Mouse (Mus musculus) gastrocnemius, postnatal 10 days (tissue): ENCODE measurements around the gene Cxcl10. TPM values are rescaled to one million over a fixed set of nuclear protein-coding genes. Genes with fewer than 3 reads are reported as not detected.
A peak's percentile ranks its signal among the peaks of the same experiment; 100 is the strongest.
"Not testable (repeated sequence)": the region's sequence is repeated elsewhere in the genome, so short reads cannot be mapped to it uniquely, and the experiment has no call there.

Experiments used
- DNase-seq: peaks from one replicate; pipeline ENCODE4 v3.0.0; 2021; ENCODE audit warnings: mixed read lengths
- total RNA-seq, 2 experiments: library from RNA; stranded (reverse); gene quantifications; 2 replicates each; pipeline ENCODE4 v1.2.3; 2021

Gene Cxcl10
- total RNA-seq, 2 experiments from 2014 or later, result 0.43 TPM; not detected in 1

DNA sequence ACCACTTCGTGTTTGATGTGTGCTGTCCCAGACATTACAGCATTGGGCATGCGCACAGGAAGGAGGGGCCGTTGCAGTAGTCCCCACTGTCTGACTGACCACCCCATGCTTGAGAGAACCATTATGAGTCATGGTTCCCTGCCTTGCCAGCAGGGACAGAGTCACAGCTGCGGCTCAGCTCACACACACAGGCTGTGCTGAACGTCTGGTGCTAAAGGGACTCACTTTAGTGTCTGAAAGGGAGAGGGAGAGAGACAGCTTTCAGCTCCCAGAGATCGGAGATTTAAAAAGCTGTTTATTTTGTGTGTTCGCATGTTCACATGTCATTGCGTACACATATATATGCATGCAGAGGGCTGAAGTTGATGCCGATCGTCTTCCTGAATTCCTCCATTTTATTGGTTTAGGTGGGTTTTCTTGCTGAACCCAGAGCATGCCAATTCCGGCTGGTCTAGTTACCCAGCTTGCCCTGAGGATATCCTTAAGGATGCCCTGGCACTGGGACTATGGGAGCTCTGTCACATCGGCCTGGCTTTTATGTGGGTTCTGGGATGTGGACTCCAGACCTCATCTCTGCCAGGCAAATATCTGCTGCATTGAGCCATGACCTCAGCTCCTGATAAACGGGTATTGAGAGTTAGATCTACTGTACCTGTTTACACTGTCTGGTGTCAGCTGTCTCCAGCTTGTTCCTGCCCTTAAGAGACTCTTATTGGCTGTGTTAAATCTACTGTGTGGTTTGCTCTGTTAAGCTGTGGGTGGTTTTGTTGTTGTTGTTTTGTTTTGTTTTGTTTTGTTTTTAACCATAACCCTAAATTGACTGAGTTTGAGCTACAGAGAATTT is 20.7 kb upstream of the Cxcl10 start:
- DNase-seq, result peak; percentile 67

DNA sequence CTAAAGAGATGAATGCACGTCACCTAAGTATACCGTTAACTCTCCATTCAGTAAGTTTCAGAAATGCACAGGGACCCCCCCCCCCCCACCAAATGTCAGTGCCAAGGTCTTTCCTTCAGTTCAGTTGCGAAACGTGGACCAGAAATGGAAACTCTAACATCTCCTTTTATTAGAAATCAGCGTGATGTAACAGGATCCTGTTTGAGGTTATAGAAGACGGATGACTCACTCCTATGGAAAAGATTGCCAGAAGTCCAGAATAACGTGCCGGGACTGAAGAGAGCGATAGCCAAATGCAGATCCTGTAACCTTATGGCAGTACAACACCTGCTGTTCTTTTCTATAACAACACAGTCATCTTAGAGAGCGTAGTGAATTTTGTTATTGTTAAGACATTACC is 19.7 kb upstream of the Cxcl10 start:
- no peak for DNase-seq

DNA sequence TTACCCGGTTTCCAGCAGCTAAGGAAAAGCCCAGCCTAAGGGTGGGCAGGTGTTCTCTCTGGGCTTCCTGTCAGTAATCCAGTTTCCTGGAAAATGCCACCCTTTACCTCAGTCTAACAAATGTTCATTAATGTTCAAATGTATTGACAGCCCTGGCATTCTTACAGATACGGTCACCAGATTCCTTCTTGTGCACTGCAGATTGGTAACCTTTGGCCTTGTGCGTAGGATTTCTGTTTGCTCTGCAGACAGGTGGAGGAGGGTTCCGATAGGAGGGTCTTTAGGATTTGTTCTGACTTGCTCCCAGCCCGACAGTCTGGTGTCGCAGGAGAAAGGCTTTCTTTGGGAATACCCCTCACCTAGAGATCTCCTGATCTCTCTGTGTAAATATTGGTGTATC is 17.9 kb upstream of the Cxcl10 start:
- no peak for DNase-seq

DNA sequence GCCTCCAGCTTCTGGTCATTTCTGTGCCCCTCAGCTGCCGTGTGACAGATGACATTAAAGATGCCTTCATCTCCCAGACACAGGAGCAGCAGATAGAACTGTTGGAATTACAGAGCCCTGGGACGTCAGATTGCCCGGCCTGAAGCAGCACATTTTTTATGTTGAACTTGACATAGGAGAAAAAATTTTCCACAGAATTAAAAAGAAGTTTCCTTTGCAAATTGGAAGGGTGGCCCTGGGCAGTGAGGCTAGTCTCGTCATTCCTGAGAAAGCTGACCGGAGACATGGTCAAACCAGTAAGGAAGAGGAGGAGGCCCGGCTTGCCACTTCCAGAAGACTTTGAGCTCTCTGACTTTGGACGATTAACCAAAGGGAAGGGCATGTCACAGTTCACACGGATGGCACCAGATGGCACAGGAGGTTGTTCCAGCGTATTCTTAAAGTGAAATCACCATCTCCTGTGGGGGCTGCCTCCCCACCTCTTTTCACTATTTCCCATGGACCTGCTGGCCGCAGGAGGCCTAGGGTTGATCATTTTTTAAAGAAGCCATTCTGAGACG is 16.5 kb upstream of the Cxcl10 start:
- no peak for DNase-seq

DNA sequence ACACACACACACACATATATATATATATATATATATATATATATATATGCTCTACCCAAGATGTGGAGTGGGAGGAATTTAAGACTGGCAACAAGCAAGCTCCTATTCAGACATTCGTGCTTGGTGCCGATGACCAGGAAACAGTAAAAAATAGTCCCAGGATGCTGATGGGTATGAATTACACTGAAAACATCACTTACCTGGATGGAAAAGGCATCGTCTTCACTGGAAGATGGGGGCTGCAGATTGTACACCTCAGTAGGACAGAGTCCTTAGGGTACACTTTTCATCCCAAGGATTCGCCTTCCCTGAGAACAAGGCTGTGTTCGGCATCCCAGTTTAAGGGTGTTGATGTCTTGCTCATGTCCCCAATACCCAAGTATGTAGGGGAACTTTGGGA is 15.3 kb upstream of the Cxcl10 start:
- no peak for DNase-seq

DNA sequence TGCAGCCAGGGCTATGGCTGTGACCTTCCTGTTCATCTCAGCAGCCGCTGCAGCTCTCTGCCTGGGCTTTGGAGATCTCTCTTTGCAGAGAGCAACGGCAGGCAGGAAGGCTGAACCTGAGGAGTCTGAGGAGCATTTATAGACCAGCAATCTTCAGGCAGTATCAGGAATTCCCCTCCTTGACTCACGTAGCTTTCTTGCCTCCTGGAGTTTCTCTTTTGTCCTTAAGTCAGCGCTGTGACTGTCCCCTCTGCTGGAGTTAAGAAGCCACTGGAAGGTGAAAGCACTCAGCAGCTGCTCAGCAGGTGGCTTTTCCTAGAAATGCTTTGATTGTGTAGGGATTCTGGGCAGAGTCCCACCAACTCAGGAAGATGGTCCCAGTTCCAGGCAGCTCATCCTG is 14.5 kb upstream of the Cxcl10 start:
- no peak for DNase-seq

DNA sequence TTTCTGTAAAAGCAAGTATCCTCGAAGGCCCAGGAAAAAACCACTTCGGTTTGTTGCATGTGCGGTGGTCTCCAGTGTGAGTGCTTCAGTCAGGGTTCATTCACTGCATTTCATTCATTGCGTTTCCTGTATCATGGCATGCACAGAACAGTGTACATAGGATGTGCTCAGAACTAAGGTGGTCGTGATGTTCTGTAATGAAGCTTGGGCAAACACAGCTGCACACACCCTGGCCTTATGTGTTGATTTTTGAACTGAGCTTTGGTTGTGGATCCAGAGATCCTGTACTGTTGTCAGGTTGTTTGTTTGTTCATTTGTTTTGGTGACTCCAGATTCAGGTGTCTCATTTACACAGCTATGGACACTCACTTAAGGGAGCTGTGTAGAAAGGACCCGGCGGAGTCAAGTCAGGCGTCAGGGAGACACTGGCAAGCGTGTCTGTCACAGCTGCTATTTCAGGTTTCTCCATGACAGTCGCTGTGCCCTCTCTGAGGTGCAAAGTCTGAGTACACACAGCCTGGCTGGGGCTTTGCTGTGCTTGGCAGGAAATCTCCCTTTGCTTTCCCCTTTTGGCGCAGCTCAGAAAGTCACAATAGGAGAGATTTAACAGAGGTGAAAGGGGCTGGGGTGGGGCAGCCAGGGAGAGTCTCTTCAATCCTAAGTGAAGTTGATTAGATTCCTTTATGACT is 10.2 kb upstream of the Cxcl10 start:
- no peak for DNase-seq

DNA sequence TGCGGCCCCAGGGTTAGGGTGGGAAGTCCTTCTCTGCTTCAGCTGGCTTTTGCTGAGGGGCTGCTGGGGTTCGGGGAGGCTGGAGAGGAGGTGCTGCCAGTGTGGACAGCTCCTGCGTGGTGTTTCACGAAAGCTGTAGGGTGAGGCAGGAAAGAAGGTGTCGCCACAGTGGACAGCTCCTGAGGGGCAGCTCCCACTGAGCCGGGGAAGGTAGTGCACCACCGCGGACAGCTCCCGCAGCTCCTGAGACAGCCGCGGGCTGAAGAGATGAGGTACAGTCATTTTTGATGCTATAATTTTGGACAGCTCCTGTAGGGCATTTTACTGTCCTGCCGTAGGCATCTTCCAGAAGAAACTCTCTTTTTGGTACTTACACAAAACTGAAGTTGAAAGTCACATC is 9.3 kb upstream of the Cxcl10 start:
- DNase-seq, result no peak

DNA sequence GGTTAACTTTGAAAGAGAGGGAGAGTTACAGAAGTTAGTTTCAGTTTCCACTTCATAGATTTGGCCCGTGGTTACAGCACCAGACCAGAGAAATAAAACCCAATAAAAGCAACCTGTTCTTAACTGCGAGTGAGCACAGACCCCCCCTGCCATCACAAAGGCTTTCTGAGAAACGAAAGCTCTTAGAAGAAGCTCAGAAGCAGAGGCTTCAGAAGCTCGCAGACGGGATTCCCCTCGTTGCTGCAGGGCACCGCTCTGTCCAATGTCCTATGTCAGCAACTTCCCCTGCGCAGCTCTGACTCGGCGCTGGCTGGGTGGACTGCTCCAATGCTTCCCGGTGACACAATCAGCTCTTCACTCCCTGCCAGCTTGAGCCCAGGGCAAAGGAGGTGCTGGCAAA is 4.8 kb upstream of the Cxcl10 start:
- DNase-seq, result peak; percentile 55

DNA sequence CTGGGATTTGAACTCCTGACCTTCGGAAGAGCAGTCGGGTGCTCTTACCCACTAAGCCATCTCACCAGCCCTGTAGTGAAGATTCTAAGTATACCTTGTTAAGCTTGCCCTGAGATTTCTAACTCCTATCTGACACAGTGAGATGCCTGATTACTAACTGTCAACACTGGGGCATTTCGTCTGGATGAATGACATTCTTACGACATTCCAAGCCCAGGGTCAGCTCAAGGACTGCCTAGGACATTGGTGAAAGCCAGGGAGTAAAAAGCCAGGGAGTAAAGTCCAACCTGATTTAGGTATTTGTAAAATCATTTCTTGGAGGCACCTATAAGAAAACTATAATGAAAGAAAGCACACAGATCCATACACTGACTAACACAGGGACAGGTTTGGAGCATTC is 4.0 kb upstream of the Cxcl10 start:
- not testable (repeated sequence) for DNase-seq

DNA sequence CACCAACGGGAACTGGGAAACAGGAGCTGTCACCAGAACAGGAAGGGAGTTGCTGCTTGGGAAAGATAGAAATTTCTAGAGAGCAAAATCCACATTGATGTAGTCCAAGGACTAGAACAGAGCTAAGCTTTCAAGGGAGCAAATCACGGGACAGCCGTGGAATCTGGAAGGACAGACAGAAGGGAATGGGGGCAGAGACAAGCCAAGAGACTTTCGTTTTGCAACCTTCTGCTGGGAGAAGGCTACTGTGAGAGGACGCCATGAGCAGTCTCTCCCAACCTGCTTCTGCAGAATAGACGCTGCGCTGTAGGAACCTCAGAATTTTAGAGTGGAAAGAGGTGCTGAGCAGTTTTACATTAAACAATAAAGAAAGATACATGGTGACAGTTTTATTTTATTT is 1.0 kb upstream of the Cxcl10 start:
- no peak for DNase-seq

DNA sequence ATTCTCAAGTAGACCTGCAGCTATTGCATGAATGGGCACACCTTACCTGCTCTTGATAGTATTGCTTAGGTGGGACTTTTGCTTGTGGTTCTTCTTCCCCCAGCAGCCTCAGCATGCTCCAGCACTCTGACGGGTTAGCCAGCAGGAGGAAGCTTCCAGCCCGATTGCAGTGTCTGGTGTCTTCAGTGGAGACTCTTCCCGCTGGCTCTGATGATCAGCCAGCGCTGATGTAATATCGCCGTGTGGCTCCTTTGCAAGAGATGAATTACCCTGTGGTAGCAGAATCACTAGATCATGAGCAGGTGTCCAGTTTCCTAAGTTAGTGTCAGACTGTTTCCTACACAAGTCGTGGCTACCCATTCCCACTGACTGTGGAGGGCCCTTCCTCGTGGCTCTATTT is 3.7 kb downstream of the Cxcl10 start:
- no peak for DNase-seq

DNA sequence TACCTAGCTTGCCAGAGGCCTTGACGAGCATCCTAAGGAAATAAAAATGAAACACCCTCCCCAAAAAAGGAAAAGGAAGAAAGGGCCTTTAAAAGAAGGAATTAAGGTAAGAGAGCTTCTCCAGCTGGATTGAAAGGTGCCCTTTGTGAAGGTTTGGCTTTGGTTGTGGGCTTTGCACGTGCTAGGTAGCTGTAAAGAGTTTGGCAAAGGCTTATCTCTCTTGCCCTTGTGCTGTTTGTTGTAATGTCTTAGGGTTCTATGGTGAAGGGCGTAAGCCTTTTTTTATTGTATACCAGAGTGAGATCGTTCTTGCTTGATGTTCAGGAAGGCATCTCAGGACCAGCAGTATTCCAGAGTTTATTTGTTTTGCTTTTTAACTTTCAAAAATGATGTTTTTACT is 8.1 kb downstream of the Cxcl10 start:
- no peak for DNase-seq

DNA sequence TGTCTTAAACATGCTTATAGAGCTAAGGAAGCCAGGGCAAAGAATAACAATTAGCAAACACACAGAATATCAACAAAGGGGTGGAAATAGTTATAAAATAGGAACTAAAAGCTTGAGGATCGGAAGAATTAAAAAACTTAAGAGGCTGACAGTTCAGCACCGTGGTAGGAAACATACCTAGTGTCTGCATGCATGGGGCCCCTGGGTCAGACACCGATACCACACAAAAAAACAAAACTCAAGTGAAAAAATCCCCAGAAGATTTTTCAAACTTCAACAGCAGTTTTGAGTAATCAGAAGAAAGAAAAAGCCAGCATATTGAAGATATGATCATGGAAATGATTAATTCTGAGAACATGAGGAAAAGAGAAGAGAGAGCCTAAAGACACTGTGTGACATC is 11.9 kb downstream of the Cxcl10 start:
- DNase-seq, result no peak

DNA sequence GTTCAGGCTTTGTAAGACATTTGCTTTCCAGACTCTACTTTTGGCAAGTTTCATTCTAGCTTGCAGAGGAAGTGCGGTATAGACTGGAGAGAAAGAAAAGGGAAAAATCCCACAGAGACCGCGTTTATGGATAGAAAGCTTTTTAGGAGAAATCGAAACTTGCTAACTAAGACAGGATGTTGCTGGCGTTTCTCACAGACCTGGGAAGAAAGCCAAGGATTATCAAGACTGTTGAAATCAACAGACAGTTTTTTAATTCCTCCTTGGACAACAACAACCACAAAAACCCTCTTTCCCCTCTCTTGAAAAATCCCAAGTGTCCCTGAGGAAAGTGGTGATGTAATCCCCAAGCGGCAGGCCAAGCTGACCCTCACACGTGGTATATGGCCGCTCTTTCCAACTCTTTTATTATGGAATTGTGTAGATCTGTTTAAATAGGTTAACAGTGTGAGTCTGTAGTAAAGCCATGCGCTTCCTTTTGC is 16.3 kb downstream of the Cxcl10 start:
- DNase-seq, result peak; percentile 22

DNA sequence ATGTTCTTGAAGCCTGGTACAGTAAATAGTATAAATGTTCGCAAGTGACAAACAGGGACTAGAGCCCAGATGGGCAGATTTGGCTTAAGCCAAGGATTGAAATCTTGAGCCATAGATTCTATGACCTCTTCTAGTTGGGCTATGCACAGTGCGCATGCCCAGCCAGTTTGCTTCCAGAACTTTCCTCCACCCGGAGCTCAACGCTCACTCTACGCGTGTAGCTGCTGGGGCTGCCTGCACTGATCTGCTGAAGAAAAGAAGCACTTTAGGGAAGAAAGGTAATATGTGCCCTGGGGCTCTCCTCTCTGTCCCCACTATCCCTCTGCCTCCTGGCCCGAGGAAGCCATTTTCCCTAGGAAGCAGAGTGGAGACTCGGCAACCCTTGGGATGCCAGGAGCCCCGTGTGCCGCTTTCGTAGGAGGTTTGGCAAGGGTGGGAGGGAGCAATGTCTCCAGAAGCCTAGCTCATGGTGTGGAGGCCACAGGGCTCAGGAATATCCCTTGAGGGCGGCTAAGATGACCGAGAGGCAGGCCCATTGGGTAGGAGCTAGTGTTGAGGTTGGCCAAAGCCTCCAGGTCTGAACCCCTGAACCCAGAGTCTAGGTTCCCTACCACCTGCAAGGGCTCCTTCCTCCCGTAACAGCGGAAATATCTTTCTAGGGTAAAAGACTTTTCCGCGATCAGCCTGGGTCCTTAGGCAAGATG is 16.9 kb downstream of the Cxcl10 start, which contains the start of gene Art3:
Art3 (plus strand) TSS at position 193 of the 704 bp plus-strand sequence.
- no peak for DNase-seq

DNA sequence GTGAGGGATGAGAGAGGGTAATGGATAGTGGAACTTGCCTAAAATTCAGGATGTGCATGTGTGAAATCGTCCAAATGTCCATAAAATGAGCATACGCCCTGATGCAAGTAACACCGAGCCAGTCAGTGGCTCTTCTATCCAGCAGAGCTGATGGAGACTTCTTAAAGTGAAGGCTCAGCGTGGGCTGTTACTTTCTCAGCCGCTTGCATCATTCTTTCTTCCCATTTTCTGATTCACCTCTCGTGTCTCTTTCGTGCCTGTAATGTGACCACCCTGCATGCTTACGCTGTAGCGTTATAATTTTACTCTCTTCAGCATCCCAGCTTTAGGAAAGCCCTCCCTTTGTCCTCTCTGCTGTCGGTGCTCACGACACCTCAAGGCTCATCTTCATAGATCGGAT is 17.6 kb downstream of the Cxcl10 start:
- DNase-seq, result no peak

DNA sequence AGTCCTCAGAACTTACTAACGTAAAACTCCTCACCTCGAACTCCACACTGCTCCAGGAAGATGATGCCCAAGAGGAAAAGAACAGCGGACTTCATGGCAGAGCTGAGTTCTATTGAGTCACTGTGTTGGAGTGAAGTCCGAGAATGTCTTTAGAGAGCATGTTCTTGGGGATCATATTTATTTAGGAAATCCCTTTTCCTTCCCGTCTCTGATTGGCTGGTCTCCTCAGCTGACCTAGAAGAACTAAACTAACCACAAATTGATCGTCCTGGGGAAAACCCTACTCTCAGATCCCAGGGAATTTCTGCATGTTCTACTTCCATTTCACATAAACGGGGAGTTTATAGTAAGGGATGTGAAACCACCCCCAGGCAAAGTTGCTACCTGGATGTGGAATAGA is 20.8 kb downstream of the Cxcl10 start, which contains the start of gene Cxcl9:
Cxcl9 (minus strand) TSS at position 151 of the 400 bp plus-strand sequence.
- no peak for DNase-seq

DNA sequence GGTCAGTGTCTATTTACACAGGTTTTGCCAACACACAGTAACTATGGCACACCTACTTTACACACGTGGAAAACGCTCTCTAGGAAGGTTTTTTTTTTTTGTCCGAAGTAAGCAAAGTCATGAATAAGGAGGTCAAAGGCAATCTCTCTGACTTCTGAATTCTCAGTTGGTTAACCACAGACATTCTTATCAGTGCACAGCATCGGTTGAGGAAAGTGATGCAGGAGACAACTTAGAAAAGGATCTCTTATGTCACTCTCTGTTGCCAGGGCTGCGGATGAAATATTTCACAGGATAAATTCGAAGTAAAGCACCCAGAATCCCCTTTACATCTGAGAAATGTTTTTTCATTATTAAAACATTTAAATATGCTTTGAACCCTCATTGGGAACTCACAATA is 21.3 kb downstream of the Cxcl10 start:
- no peak for DNase-seq

DNA sequence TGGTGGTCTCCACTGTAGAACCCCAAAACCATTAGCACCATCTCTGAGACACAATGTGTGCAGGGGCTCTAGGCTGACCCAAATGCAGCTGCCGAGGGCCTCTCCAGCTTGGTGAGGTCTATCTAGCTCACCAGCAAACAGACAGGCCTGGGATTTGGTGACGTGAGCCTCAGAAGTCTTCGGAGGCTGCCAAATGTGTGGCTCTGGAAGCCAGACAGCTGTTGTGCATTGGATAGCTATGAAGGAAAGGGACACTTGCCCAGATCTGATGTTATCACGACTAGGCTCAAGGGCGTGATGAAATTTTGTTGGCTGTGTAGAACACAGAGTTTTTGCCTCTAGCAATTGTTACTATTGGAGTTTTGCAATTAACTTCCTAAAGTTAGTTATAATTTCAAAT is 25.4 kb downstream of the Cxcl10 start:
- peak; percentile 65 for DNase-seq

DNA sequence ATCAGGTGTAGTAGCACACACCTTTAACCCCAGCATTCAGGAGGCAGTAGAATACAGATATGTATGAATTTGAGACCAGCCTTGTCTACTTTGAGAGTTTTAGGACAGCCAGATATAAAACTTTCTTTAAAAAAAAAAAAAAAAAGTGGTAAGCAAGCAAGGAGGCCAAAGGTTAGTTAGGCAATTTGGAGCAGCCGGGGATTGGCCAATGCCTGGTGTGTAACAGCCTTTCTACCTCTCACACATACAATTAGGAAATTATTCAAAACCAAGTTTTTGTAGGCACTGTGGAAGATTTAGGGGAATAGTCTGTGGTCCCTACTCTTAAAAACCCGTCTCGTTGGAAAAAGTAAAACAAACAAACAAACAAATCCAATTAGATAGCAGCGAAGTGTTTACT is 26.1 kb downstream of the Cxcl10 start:
- DNase-seq, result no peak

DNA sequence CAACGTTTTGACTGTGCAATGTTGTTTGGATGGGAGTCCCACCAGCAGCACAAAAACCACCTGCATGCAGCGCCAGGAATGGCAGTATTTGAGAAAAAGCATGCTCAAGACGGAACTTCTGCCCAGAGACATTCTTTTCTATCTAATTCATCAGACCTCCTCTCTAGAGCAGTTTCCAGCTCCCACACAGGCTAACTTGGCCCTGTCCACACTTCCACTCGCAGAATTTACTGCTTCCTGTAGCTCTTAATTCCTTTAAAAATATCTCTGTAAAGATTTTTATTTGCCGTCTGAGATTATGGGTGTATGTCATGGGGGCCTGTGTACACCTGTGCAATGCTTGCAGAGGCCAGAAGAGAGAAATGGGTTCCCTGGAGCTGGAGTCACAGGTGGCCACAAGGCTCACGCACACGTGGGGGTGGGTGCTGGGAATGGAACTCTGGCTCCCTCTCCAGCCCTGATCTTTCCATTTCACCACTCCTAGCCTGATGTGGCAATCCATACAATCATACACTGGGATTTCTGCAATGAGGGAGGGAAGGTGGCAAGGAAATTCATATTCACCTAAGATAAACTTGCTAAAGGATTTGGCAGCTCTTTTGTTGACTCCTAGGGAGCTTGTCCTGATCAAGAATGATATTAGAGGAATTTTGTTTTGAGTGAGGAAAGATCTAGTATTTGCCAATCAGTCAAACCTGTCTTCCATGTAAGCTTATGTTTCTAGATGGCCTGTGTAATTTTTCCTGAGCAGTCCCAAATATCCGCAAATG is 26.9 kb downstream of the Cxcl10 start:
- DNase-seq, result no peak
